Mouse (Mus musculus): Measurements from ENCODE around the gene Lsamp.

Lsamp gene

GRCm38 (mm10) chr16:41764285-41764684 lies 1780.1 kb downstream of the Lsamp start:
- no peak for DNase-seq (ENCODE audit: low spot score in 2 of 2)

- DNase-seq (ENCODE audit: low spot score in 2 of 2), result no peak
Measured at GRCm38 (mm10) chr16:41771427-41772125, 1787.4 kb downstream of the Lsamp start.

GRCm38 (mm10) chr16:41777586-41777985 lies 1793.4 kb downstream of the Lsamp start:
- DNase-seq (ENCODE audit: low spot score in 2 of 2), result no peak

GRCm38 (mm10) chr16:41785600-41785999 lies 1801.4 kb downstream of the Lsamp start:
- DNase-seq (ENCODE audit: low spot score in 2 of 2), result no peak

GRCm38 (mm10) chr16:41786704-41787103 lies 1802.5 kb downstream of the Lsamp start:
- no peak for DNase-seq (ENCODE audit: low spot score in 2 of 2)

GRCm38 (mm10) chr16:41787146-41787545 lies 1803.0 kb downstream of the Lsamp start:
- DNase-seq (ENCODE audit: low spot score in 2 of 2), result no peak

- no peak for DNase-seq (ENCODE audit: low spot score in 2 of 2)
Measured at GRCm38 (mm10) chr16:41790016-41790415, 1805.9 kb downstream of the Lsamp start.

- DNase-seq (ENCODE audit: low spot score in 2 of 2), result no peak
Measured at GRCm38 (mm10) chr16:41820369-41820768, 1836.2 kb downstream of the Lsamp start.

GRCm38 (mm10) chr16:41826899-41827604 lies 1842.9 kb downstream of the Lsamp start:
- DNase-seq (ENCODE audit: low spot score in 2 of 2), result no peak

- DNase-seq (ENCODE audit: low spot score in 2 of 2), result no peak
Measured at GRCm38 (mm10) chr16:41827605-41827948, 1843.4 kb downstream of the Lsamp start.

- DNase-seq (ENCODE audit: low spot score in 2 of 2), result no peak
Measured at GRCm38 (mm10) chr16:41834637-41835036, 1850.5 kb downstream of the Lsamp start.

- DNase-seq (ENCODE audit: low spot score in 2 of 2), result no peak
Measured at GRCm38 (mm10) chr16:41835745-41836144, 1851.6 kb downstream of the Lsamp start.

- DNase-seq (ENCODE audit: low spot score in 2 of 2), result no peak
Measured at GRCm38 (mm10) chr16:41839751-41840404, 1855.7 kb downstream of the Lsamp start.

GRCm38 (mm10) chr16:41846903-41847302 lies 1862.7 kb downstream of the Lsamp start:
- no peak for DNase-seq (ENCODE audit: low spot score in 2 of 2)

- no peak for DNase-seq (ENCODE audit: low spot score in 2 of 2)
Measured at GRCm38 (mm10) chr16:41871917-41872593, 1887.9 kb downstream of the Lsamp start.

GRCm38 (mm10) chr16:41888546-41889165 lies 1904.5 kb downstream of the Lsamp start:
- DNase-seq (ENCODE audit: low spot score in 2 of 2), result no peak

- no peak for DNase-seq (ENCODE audit: low spot score in 2 of 2)
Measured at GRCm38 (mm10) chr16:41900783-41901182, 1916.6 kb downstream of the Lsamp start.

GRCm38 (mm10) chr16:41903654-41904053 lies 1919.5 kb downstream of the Lsamp start:
- no peak for DNase-seq (ENCODE audit: low spot score in 2 of 2)

GRCm38 (mm10) chr16:41912584-41913193 lies 1928.5 kb downstream of the Lsamp start:
- no peak for DNase-seq (ENCODE audit: low spot score in 2 of 2)

GRCm38 (mm10) chr16:41913346-41913745 lies 1929.2 kb downstream of the Lsamp start:
- DNase-seq (ENCODE audit: low spot score in 2 of 2), result no peak

- DNase-seq (ENCODE audit: low spot score in 2 of 2), result no peak
Measured at GRCm38 (mm10) chr16:41916342-41916741, 1932.2 kb downstream of the Lsamp start.

Data from spleen, postnatal 36 days (tissue).